Mouse (Mus musculus): ENCODE results near the gene Htatip2. TPM values are rescaled to one million over a fixed set of nuclear protein-coding genes. Genes with fewer than 3 reads are reported as not detected.

Htatip2 gene
- 3.2 and 3.4 TPM in 2 replicates for polyA plus RNA-seq (2014; fragmentation: Nextera tagmentation; extraction: Ambion mirVana)

- peaks cover 47% of the 10 kb centered on the region for H3K27me3 ChIP-seq (ENCODE audit: control insufficient read depth, insufficient read depth, low read length)
Measured at GRCm38 (mm10) chr7:49758934-49759571, at the start of gene Htatip2. TSS of gene Htatip2 (plus strand) at chr7:49759115.

GRCm38 (mm10) chr7:49709381-49710021 is 49.4 kb upstream of the Htatip2 start:
- Histone ChIP-seq H3K27me3 (ENCODE audit: control insufficient read depth, insufficient read depth, low read length) (peaks cover 82% of the 10 kb centered on the region), H3K4me3 (ENCODE audit: low read depth, low read length) (no peak overlapping the region), H3K4me1 (ENCODE audit: control insufficient read depth, insufficient read depth, low read length) (peaks cover 7% of the 10 kb centered on the region; the same call in 1 of the 2 replicates), H3K27ac (ENCODE audit: low read depth, low read length) (no peak overlapping the region), H3K36me3 (ENCODE audit: control insufficient read depth, insufficient read depth, low read length) (no peaks in the 10 kb centered on the region), H3K9me3 (ENCODE audit: control insufficient read depth, low read length) (no peaks in the 10 kb centered on the region), H3K9ac (ENCODE audit: low read length) (no peak overlapping the region), H3K4me2 (ENCODE audit: low read depth) (no peak overlapping the region)
- 19% methylated on average over 9 of the region's 9 CpGs for WGBS
- DNase-seq (ENCODE audit: low spot score) (no peak), ATAC-seq (ENCODE audit: insufficient read depth, low FRiP score, low TSS enrichment) (peak; percentile 61; the same call in 1 of the 2 replicates)

More at GRCm38 (mm10) chr7:49758934-49759571, at the start of gene Htatip2:
- H3K4me3 ChIP-seq (ENCODE audit: low read depth, low read length), result peak within 1 kb of the TSS; percentile 35
- H3K36me3 ChIP-seq (ENCODE audit: control insufficient read depth, insufficient read depth, low read length), result no peaks in the 10 kb centered on the region
- H3K9ac ChIP-seq (ENCODE audit: low read length), result peak within 1 kb of the TSS; percentile 37
- H3K4me1 ChIP-seq (ENCODE audit: control insufficient read depth, insufficient read depth, low read length), result no peaks in the 10 kb centered on the region; the same call in 1 of the 2 replicates
- H3K4me2 ChIP-seq (ENCODE audit: low read depth), result peak within 1 kb of the TSS; percentile 52
- H3K27ac ChIP-seq (ENCODE audit: low read depth, low read length), result no peak within 1 kb of the TSS
- ATAC-seq (ENCODE audit: insufficient read depth, low FRiP score, low TSS enrichment) (0 out of 2 replicates have a peak, but pooled peaks have one; percentile 16), DNase-seq (ENCODE audit: low spot score) (peak; percentile 44)
- 3% methylated on average over 25 of the region's 42 CpGs for WGBS
- H3K9me3 ChIP-seq (ENCODE audit: control insufficient read depth, low read length), result no peaks in the 10 kb centered on the region

DNA sequence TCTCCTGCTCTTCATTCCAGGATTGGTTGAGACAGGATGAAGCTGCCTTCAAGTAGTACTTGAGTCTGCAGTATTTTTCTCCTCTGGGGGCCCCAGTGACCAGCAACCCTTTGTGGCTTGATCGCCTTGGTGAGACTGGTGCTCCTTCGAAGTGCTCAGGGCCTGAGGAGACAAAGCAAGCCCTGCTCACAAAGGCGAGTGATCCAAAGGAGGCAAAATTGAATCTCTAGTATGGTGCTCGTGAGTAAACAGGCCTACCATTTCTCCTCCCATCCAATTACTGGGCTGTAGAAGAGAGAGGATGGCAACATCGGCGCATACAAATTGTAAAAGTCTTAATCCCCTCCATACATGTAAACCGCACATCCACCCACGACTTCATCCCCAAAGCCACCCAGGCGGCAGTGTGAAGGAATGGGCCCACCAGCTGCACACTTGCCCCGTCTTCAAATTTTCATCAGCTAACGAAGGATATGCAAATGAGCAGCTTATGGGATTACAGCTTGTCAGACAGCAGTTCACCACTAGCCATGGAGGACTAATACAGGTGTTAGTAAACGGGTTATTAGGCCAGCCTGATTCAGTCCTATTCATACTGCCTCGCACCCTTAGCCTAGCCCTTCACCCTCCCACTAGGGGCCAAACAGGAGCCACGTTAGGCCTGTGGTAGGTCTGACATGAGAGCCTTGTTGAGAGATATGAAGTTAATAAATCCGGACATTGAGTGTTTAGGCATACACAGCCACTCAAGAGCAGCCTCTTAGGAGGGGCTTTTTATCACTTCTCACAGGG is 40.8 kb upstream of the Htatip2 start:
- Histone ChIP-seq H3K27me3 (ENCODE audit: control insufficient read depth, insufficient read depth, low read length) (peaks cover 58% of the 10 kb centered on the region), H3K4me1 (ENCODE audit: control insufficient read depth, insufficient read depth, low read length) (no peaks in the 10 kb centered on the region), H3K4me2 (ENCODE audit: low read depth) (no peak overlapping the region), H3K27ac (ENCODE audit: low read depth, low read length) (no peak overlapping the region), H3K9ac (ENCODE audit: low read length) (no peak overlapping the region), H3K4me3 (ENCODE audit: low read depth, low read length) (no peak overlapping the region), H3K36me3 (ENCODE audit: control insufficient read depth, insufficient read depth, low read length) (no peaks in the 10 kb centered on the region), H3K9me3 (ENCODE audit: control insufficient read depth, low read length) (no peaks in the 10 kb centered on the region)
- no peak for DNase-seq (ENCODE audit: low spot score)
- 75% methylated on average over 15 of the region's 15 CpGs for WGBS
- no peak for ATAC-seq (ENCODE audit: insufficient read depth, low FRiP score, low TSS enrichment)

GRCm38 (mm10) chr7:49734342-49734741 is 24.6 kb upstream of the Htatip2 start:
- Histone ChIP-seq H3K4me2 (ENCODE audit: low read depth) (no peak overlapping the region), H3K9ac (ENCODE audit: low read length) (no peak overlapping the region), H3K4me1 (ENCODE audit: control insufficient read depth, insufficient read depth, low read length) (no peaks in the 10 kb centered on the region), H3K9me3 (ENCODE audit: control insufficient read depth, low read length) (no peaks in the 10 kb centered on the region), H3K36me3 (ENCODE audit: control insufficient read depth, insufficient read depth, low read length) (no peaks in the 10 kb centered on the region), H3K27ac (ENCODE audit: low read depth, low read length) (no peak overlapping the region), H3K4me3 (ENCODE audit: low read depth, low read length) (no peak overlapping the region), H3K27me3 (ENCODE audit: control insufficient read depth, insufficient read depth, low read length) (peaks cover 16% of the 10 kb centered on the region)
- ATAC-seq (ENCODE audit: insufficient read depth, low FRiP score, low TSS enrichment) (no peak), DNase-seq (ENCODE audit: low spot score) (no peak)
- 61% methylated on average over 4 of the region's 4 CpGs for WGBS

DNA sequence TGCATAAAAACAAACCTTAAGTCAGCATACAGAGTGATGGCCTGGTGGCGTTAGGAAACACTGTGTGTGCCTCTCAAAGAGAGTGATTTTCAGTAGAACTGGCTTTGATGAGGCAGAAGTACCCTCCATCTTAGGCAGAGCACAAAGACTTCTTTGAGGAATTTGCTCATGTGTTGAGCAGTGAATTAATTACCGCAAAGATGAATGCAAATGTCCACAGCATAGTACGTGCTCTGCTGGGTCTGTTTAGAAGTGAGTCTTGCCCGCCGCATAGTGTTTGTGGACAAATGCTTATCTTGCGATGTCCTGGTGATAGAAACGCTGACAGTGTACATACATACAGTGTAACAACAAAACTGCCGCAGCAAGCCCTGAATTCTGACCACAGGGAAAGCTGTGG is 19.5 kb upstream of the Htatip2 start:
- Histone ChIP-seq H3K9me3 (ENCODE audit: control insufficient read depth, low read length) (no peaks in the 10 kb centered on the region), H3K36me3 (ENCODE audit: control insufficient read depth, insufficient read depth, low read length) (no peaks in the 10 kb centered on the region), H3K9ac (ENCODE audit: low read length) (no peak overlapping the region), H3K4me1 (ENCODE audit: control insufficient read depth, insufficient read depth, low read length) (peaks cover 2% of the 10 kb centered on the region; the same call in 1 of the 2 replicates), H3K27ac (ENCODE audit: low read depth, low read length) (no peak overlapping the region), H3K4me3 (ENCODE audit: low read depth, low read length) (no peak overlapping the region), H3K27me3 (ENCODE audit: control insufficient read depth, insufficient read depth, low read length) (peaks cover 23% of the 10 kb centered on the region), H3K4me2 (ENCODE audit: low read depth) (no peak overlapping the region)
- peak; percentile 23; the same call in 1 of the 2 replicates for ATAC-seq (ENCODE audit: insufficient read depth, low FRiP score, low TSS enrichment)
- 59% methylated on average over 8 of the region's 8 CpGs for WGBS
- no peak for DNase-seq (ENCODE audit: low spot score)

- no peak for ATAC-seq (ENCODE audit: insufficient read depth, low FRiP score, low TSS enrichment)
- H3K4me3 ChIP-seq (ENCODE audit: low read depth, low read length), result no peak overlapping the region
- no peak for DNase-seq (ENCODE audit: low spot score)
- peaks cover 2% of the 10 kb centered on the region; the same call in 1 of the 2 replicates for H3K4me1 ChIP-seq (ENCODE audit: control insufficient read depth, insufficient read depth, low read length)
- H3K4me2 ChIP-seq (ENCODE audit: low read depth), result no peak overlapping the region
- H3K27ac ChIP-seq (ENCODE audit: low read depth, low read length), result no peak overlapping the region
- H3K9ac ChIP-seq (ENCODE audit: low read length), result no peak overlapping the region
- 46% methylated on average over 5 of the region's 5 CpGs for WGBS
- no peaks in the 10 kb centered on the region for H3K9me3 ChIP-seq (ENCODE audit: control insufficient read depth, low read length)
- H3K27me3 ChIP-seq (ENCODE audit: control insufficient read depth, insufficient read depth, low read length), result peaks cover 26% of the 10 kb centered on the region
- no peaks in the 10 kb centered on the region for H3K36me3 ChIP-seq (ENCODE audit: control insufficient read depth, insufficient read depth, low read length)
Measured at GRCm38 (mm10) chr7:49741474-49741873, 17.4 kb upstream of the Htatip2 start.

- DNase-seq (ENCODE audit: low spot score), result no peak
- Histone ChIP-seq H3K9me3 (ENCODE audit: control insufficient read depth, low read length) (no peaks in the 10 kb centered on the region), H3K27me3 (ENCODE audit: control insufficient read depth, insufficient read depth, low read length) (peaks cover 28% of the 10 kb centered on the region), H3K9ac (ENCODE audit: low read length) (no peak overlapping the region), H3K36me3 (ENCODE audit: control insufficient read depth, insufficient read depth, low read length) (no peaks in the 10 kb centered on the region), H3K4me3 (ENCODE audit: low read depth, low read length) (no peak overlapping the region), H3K4me2 (ENCODE audit: low read depth) (no peak overlapping the region), H3K4me1 (ENCODE audit: control insufficient read depth, insufficient read depth, low read length) (peaks cover 2% of the 10 kb centered on the region; the same call in 1 of the 2 replicates), H3K27ac (ENCODE audit: low read depth, low read length) (no peak overlapping the region)
- ATAC-seq (ENCODE audit: insufficient read depth, low FRiP score, low TSS enrichment), result peak; percentile 88
- 17% methylated on average over 10 of the region's 10 CpGs for WGBS
Measured at GRCm38 (mm10) chr7:49741923-49742322, 17.0 kb upstream of the Htatip2 start.

- H3K27ac ChIP-seq (ENCODE audit: low read depth, low read length), result no peak overlapping the region
- no peaks in the 10 kb centered on the region for H3K9me3 ChIP-seq (ENCODE audit: control insufficient read depth, low read length)
- ATAC-seq (ENCODE audit: insufficient read depth, low FRiP score, low TSS enrichment) (no peak), DNase-seq (ENCODE audit: low spot score) (no peak)
- H3K4me1 ChIP-seq (ENCODE audit: control insufficient read depth, insufficient read depth, low read length), result no peaks in the 10 kb centered on the region
- H3K36me3 ChIP-seq (ENCODE audit: control insufficient read depth, insufficient read depth, low read length), result no peaks in the 10 kb centered on the region
- no peak overlapping the region for H3K4me2 ChIP-seq (ENCODE audit: low read depth)
- 10% methylated on average over 4 of the region's 4 CpGs for WGBS
- no peak overlapping the region for H3K4me3 ChIP-seq (ENCODE audit: low read depth, low read length)
- peaks cover 63% of the 10 kb centered on the region for H3K27me3 ChIP-seq (ENCODE audit: control insufficient read depth, insufficient read depth, low read length)
- no peak overlapping the region for H3K9ac ChIP-seq (ENCODE audit: low read length)
Measured at GRCm38 (mm10) chr7:49751148-49751547, 7.8 kb upstream of the Htatip2 start.
